Mouse (Mus musculus): ENCODE data around the gene Pir. TPM values are rescaled to one million over a fixed set of nuclear protein-coding genes. Genes with fewer than 3 reads are reported as not detected.

The Pir gene
- 5.9 and 7.5 TPM in 2 replicates for polyA plus RNA-seq (2015; fragmentation: Nextera tagmentation; extraction: Ambion mirVana)

- H3K4me2 ChIP-seq (ENCODE audit: low read depth, low read length), result peak within 1 kb of the TSS; percentile 59
- peak; percentile 72 for ATAC-seq (replicated peaks; ENCODE audit: extremely low read depth, insufficient read depth, low FRiP score)
These were observed at the start of gene Pir for GRCm38 (mm10) chrX:164269285-164269761. Gene Pir, plus strand, starts transcription at chrX:164269371.

GRCm38 (mm10) chrX:164221989-164222388 is 47.2 kb upstream of the Pir start:
- Histone ChIP-seq H3K4me1 (ENCODE audit: control insufficient read depth, insufficient read depth, low read length) (no peaks in the 10 kb centered on the region), H3K27ac (ENCODE audit: low read length) (no peak overlapping the region), H3K4me3 (ENCODE audit: low read length) (no peak overlapping the region), H3K36me3 (ENCODE audit: control insufficient read depth, insufficient read depth) (no peaks in the 10 kb centered on the region), H3K9ac (ENCODE audit: low read length) (no peak overlapping the region), H3K27me3 (ENCODE audit: control insufficient read depth, insufficient read depth, low read length) (no peaks in the 10 kb centered on the region), H3K9me3 (replicated peaks; ENCODE audit: control insufficient read depth, low read length) (no peaks in the 10 kb centered on the region), H3K4me2 (ENCODE audit: low read depth, low read length) (no peak overlapping the region)
- ATAC-seq (replicated peaks; ENCODE audit: extremely low read depth, insufficient read depth, low FRiP score), result no peak
- 62% methylated on average over 2 of the region's 2 CpGs for WGBS

More at GRCm38 (mm10) chrX:164269285-164269761, at the start of gene Pir:
- Histone ChIP-seq H3K4me3 (ENCODE audit: low read length) (peak within 1 kb of the TSS; percentile 49), H3K9ac (ENCODE audit: low read length) (peak within 1 kb of the TSS; percentile 64), H3K27ac (ENCODE audit: low read length) (no peak within 1 kb of the TSS), H3K36me3 (ENCODE audit: control insufficient read depth, insufficient read depth) (no peaks in the 10 kb centered on the region), H3K27me3 (ENCODE audit: control insufficient read depth, insufficient read depth, low read length) (no peaks in the 10 kb centered on the region; the same call in 1 of the 2 replicates), H3K4me1 (ENCODE audit: control insufficient read depth, insufficient read depth, low read length) (no peaks in the 10 kb centered on the region), H3K9me3 (replicated peaks; ENCODE audit: control insufficient read depth, low read length) (no peaks in the 10 kb centered on the region)
- 18% methylated on average over 17 of the region's 20 CpGs for WGBS

GRCm38 (mm10) chrX:164233380-164233779 is 35.8 kb upstream of the Pir start:
- Histone ChIP-seq H3K27ac (ENCODE audit: low read length) (no peak overlapping the region), H3K4me3 (ENCODE audit: low read length) (no peak overlapping the region), H3K27me3 (ENCODE audit: control insufficient read depth, insufficient read depth, low read length) (no peaks in the 10 kb centered on the region), H3K4me2 (ENCODE audit: low read depth, low read length) (no peak overlapping the region), H3K36me3 (ENCODE audit: control insufficient read depth, insufficient read depth) (no peaks in the 10 kb centered on the region), H3K9ac (ENCODE audit: low read length) (no peak overlapping the region), H3K4me1 (ENCODE audit: control insufficient read depth, insufficient read depth, low read length) (no peaks in the 10 kb centered on the region), H3K9me3 (replicated peaks; ENCODE audit: control insufficient read depth, low read length) (0 out of 2 replicates have a peak, but pooled peaks cover 2% of the 10 kb centered on the region)
- 47% methylated on average over 8 of the region's 8 CpGs for WGBS
- no peak for ATAC-seq (replicated peaks; ENCODE audit: extremely low read depth, insufficient read depth, low FRiP score)

GRCm38 (mm10) chrX:164245714-164246113 is 23.5 kb upstream of the Pir start:
- H3K27me3 ChIP-seq (ENCODE audit: control insufficient read depth, insufficient read depth, low read length), result no peaks in the 10 kb centered on the region
- no peak overlapping the region for H3K4me3 ChIP-seq (ENCODE audit: low read length)
- no peak overlapping the region for H3K9ac ChIP-seq (ENCODE audit: low read length)
- no peaks in the 10 kb centered on the region for H3K9me3 ChIP-seq (replicated peaks; ENCODE audit: control insufficient read depth, low read length)
- 0 out of 2 replicates have a peak, but pooled peaks have one; percentile 37 for ATAC-seq (replicated peaks; ENCODE audit: extremely low read depth, insufficient read depth, low FRiP score)
- WGBS, result 21% methylated on average over 5 of the region's 5 CpGs
- H3K4me2 ChIP-seq (ENCODE audit: low read depth, low read length), result peak overlapping the region; percentile 14; the same call in 1 of the 2 replicates
- H3K36me3 ChIP-seq (ENCODE audit: control insufficient read depth, insufficient read depth), result no peaks in the 10 kb centered on the region
- H3K4me1 ChIP-seq (ENCODE audit: control insufficient read depth, insufficient read depth, low read length), result no peaks in the 10 kb centered on the region
- H3K27ac ChIP-seq (ENCODE audit: low read length), result no peak overlapping the region

- no peaks in the 10 kb centered on the region for H3K4me1 ChIP-seq (ENCODE audit: control insufficient read depth, insufficient read depth, low read length)
- H3K4me3 ChIP-seq (ENCODE audit: low read length), result no peak overlapping the region
- H3K9me3 ChIP-seq (replicated peaks; ENCODE audit: control insufficient read depth, low read length), result no peaks in the 10 kb centered on the region
- 55% methylated on average over 2 of the region's 2 CpGs for WGBS
- no peaks in the 10 kb centered on the region for H3K36me3 ChIP-seq (ENCODE audit: control insufficient read depth, insufficient read depth)
- H3K27ac ChIP-seq (ENCODE audit: low read length), result no peak overlapping the region
- no peak for ATAC-seq (replicated peaks; ENCODE audit: extremely low read depth, insufficient read depth, low FRiP score)
- no peak overlapping the region for H3K4me2 ChIP-seq (ENCODE audit: low read depth, low read length)
- H3K27me3 ChIP-seq (ENCODE audit: control insufficient read depth, insufficient read depth, low read length), result no peaks in the 10 kb centered on the region
- H3K9ac ChIP-seq (ENCODE audit: low read length), result no peak overlapping the region
These were observed 22.4 kb upstream of the Pir start for GRCm38 (mm10) chrX:164246722-164247121.

GRCm38 (mm10) chrX:164256527-164256926 is 12.6 kb upstream of the Pir start:
- H3K4me1 ChIP-seq (ENCODE audit: control insufficient read depth, insufficient read depth, low read length), result no peaks in the 10 kb centered on the region
- H3K27ac ChIP-seq (ENCODE audit: low read length), result peak overlapping the region; percentile 35
- H3K9me3 ChIP-seq (replicated peaks; ENCODE audit: control insufficient read depth, low read length), result no peaks in the 10 kb centered on the region
- WGBS, result 65% methylated on average over 3 of the region's 3 CpGs
- no peak overlapping the region for H3K4me3 ChIP-seq (ENCODE audit: low read length)
- no peak overlapping the region for H3K9ac ChIP-seq (ENCODE audit: low read length)
- H3K36me3 ChIP-seq (ENCODE audit: control insufficient read depth, insufficient read depth), result no peaks in the 10 kb centered on the region
- no peak overlapping the region for H3K4me2 ChIP-seq (ENCODE audit: low read depth, low read length)
- no peaks in the 10 kb centered on the region for H3K27me3 ChIP-seq (ENCODE audit: control insufficient read depth, insufficient read depth, low read length)
- no peak for ATAC-seq (replicated peaks; ENCODE audit: extremely low read depth, insufficient read depth, low FRiP score)

GRCm38 (mm10) chrX:164258057-164258456 is 11.1 kb upstream of the Pir start, which contains the start of gene Bmx:
Gene Bmx, minus strand, starts transcription at chrX:164258193.
- peak; percentile 59 for ATAC-seq (replicated peaks; ENCODE audit: extremely low read depth, insufficient read depth, low FRiP score)
- Histone ChIP-seq H3K4me2 (ENCODE audit: low read depth, low read length) (peak within 1 kb of the TSS; percentile 26), H3K4me3 (ENCODE audit: low read length) (peak within 1 kb of the TSS; percentile 12; the same call in 1 of the 2 replicates), H3K27me3 (ENCODE audit: control insufficient read depth, insufficient read depth, low read length) (no peaks in the 10 kb centered on the region), H3K27ac (ENCODE audit: low read length) (peak within 1 kb of the TSS; percentile 65), H3K9me3 (replicated peaks; ENCODE audit: control insufficient read depth, low read length) (no peaks in the 10 kb centered on the region), H3K4me1 (ENCODE audit: control insufficient read depth, insufficient read depth, low read length) (no peaks in the 10 kb centered on the region), H3K36me3 (ENCODE audit: control insufficient read depth, insufficient read depth) (no peaks in the 10 kb centered on the region), H3K9ac (ENCODE audit: low read length) (0 out of 2 replicates have a peak within 1 kb of the TSS, but pooled peaks have one; percentile 21)
- 43% methylated on average over 8 of the region's 8 CpGs for WGBS

- Histone ChIP-seq H3K9me3 (replicated peaks; ENCODE audit: control insufficient read depth, low read length) (no peaks in the 10 kb centered on the region), H3K4me2 (ENCODE audit: low read depth, low read length) (no peak overlapping the region), H3K36me3 (ENCODE audit: control insufficient read depth, insufficient read depth) (no peaks in the 10 kb centered on the region), H3K27ac (ENCODE audit: low read length) (peak overlapping the region; percentile 63), H3K4me1 (ENCODE audit: control insufficient read depth, insufficient read depth, low read length) (no peaks in the 10 kb centered on the region), H3K27me3 (ENCODE audit: control insufficient read depth, insufficient read depth, low read length) (no peaks in the 10 kb centered on the region), H3K4me3 (ENCODE audit: low read length) (no peak overlapping the region), H3K9ac (ENCODE audit: low read length) (no peak overlapping the region)
- ATAC-seq (replicated peaks; ENCODE audit: extremely low read depth, insufficient read depth, low FRiP score), result 0 out of 2 replicates have a peak, but pooled peaks have one; percentile 43
- WGBS, result 64% methylated on average over 5 of the region's 5 CpGs
These were observed 10.5 kb upstream of the Pir start for GRCm38 (mm10) chrX:164258662-164259061.

- Histone ChIP-seq H3K9me3 (replicated peaks; ENCODE audit: control insufficient read depth, low read length) (no peaks in the 10 kb centered on the region), H3K36me3 (ENCODE audit: control insufficient read depth, insufficient read depth) (no peaks in the 10 kb centered on the region), H3K27ac (ENCODE audit: low read length) (no peak overlapping the region), H3K4me3 (ENCODE audit: low read length) (no peak overlapping the region), H3K4me2 (ENCODE audit: low read depth, low read length) (no peak overlapping the region), H3K9ac (ENCODE audit: low read length) (no peak overlapping the region), H3K4me1 (ENCODE audit: control insufficient read depth, insufficient read depth, low read length) (no peaks in the 10 kb centered on the region), H3K27me3 (ENCODE audit: control insufficient read depth, insufficient read depth, low read length) (no peaks in the 10 kb centered on the region; the same call in 1 of the 2 replicates)
- 59% methylated on average over 2 of the region's 2 CpGs for WGBS
- ATAC-seq (replicated peaks; ENCODE audit: extremely low read depth, insufficient read depth, low FRiP score), result no peak
These were observed 6.9 kb upstream of the Pir start for GRCm38 (mm10) chrX:164262286-164262685.
